Mouse (Mus musculus) brain, embryonic 14.5 days (tissue): ENCODE measurements around the gene Dlgap1.

ENCODE experiments used
- CTCF ChIP-seq: fragments of 200-500 bp; IDR thresholded peaks from 2 replicates; pipeline ENCODE4 v1.5.1; 2012; ENCODE audit warnings: inconsistent platforms, mild to moderate bottlenecking, moderate library complexity, borderline replicate concordance; ENCODE audit not compliant: insufficient read depth, insufficient read length; ENCODE audit errors: extremely low read depth
- POLR2A ChIP-seq: fragments of 200-500 bp; IDR thresholded peaks from 2 replicates; pipeline ENCODE4 v1.6.1; 2012; ENCODE audit warnings: mild to moderate bottlenecking, inconsistent platforms, borderline replicate concordance; ENCODE audit not compliant: poor library complexity, insufficient read depth, insufficient read length, severe bottlenecking; ENCODE audit errors: extremely low read depth

GRCm38 (mm10) chr17:70796940-70797772 lies 828.3 kb downstream of the Dlgap1 start:
- TF ChIP-seq CTCF (no peak), POLR2A (no peak)
